Mouse (Mus musculus) lung, embryonic 15.5 days (tissue): ENCODE results near the gene Ankrd24. TPM values are rescaled to one million over a fixed set of nuclear protein-coding genes. Genes with fewer than 3 reads are reported as not detected.
"Not testable (repeated sequence)": the region's sequence is repeated elsewhere in the genome, so short reads cannot be mapped to it uniquely, and the experiment has no call there.

ENCODE experiments used
- ATAC-seq: fragments of 200-750 bp; cut with Nextera tagmentation; 2 replicates; pipeline ENCODE4 v1.8.0; 2017; ENCODE audit warnings: moderate number of reproducible peaks, borderline replicate concordance; ENCODE audit not compliant: low FRiP score, low TSS enrichment; ENCODE audit errors: extremely low read depth
- H3K27ac ChIP-seq: fragments of 300-500 bp; sonication (generic); 2 replicates; pipeline ENCODE4 v1.5.1; 2015; ENCODE audit warnings: moderate library complexity, mild to moderate bottlenecking, inconsistent platforms
- H3K27me3 ChIP-seq: fragments of 300-500 bp; sonication (generic); 2 replicates; pipeline ENCODE4 v1.6.1; 2015; ENCODE audit warnings: inconsistent platforms
- H3K36me3 ChIP-seq: fragments of 300-500 bp; sonication (generic); 2 replicates; pipeline ENCODE4 v1.6.1; 2015; ENCODE audit warnings: inconsistent platforms
- H3K4me1 ChIP-seq: fragments of 300-500 bp; sonication (generic); 2 replicates; pipeline ENCODE4 v1.6.1; 2015; ENCODE audit warnings: inconsistent platforms
- H3K4me2 ChIP-seq: fragments of 300-500 bp; sonication (generic); 2 replicates; pipeline ENCODE4 v1.6.1; 2015; ENCODE audit warnings: inconsistent platforms, mild to moderate bottlenecking, moderate library complexity
- H3K4me3 ChIP-seq: fragments of 300-500 bp; sonication (generic); 2 replicates; pipeline ENCODE4 v1.5.1; 2015; ENCODE audit warnings: mild to moderate bottlenecking, inconsistent platforms
- H3K9ac ChIP-seq: fragments of 300-500 bp; sonication (generic); 2 replicates; pipeline ENCODE4 v1.6.1; 2015; ENCODE audit warnings: inconsistent platforms
- H3K9me3 ChIP-seq: fragments of 300-500 bp; sonication (generic); 2 replicates; pipeline ENCODE4 v1.6.1; 2016; ENCODE audit warnings: inconsistent platforms
- WGBS: fragments of 180-500 bp; shearing (Covaris S2); methylation state at CpG from one replicate; pipeline ENCODE4 v1.1.7; 2015; 5-methylcytosine and 5-hydroxymethylcytosine counted together
- polyA plus RNA-seq: library from polyadenylated mRNA; unstranded; fragments of >200 nt; fragmentation: Nextera tagmentation; extraction: Ambion mirVana; gene quantifications from 2 replicates; pipeline ENCODE4 v1.2.1, GENCODE M21; 2015

Gene Ankrd24
- polyA plus RNA-seq, 1 experiment from 2014 or later: 9.8 TPM

- H3K4me3 ChIP-seq: no peak overlapping the region
- peaks cover 34% of the 10 kb centered on the region for H3K36me3 ChIP-seq
- no peak overlapping the region for H3K4me2 ChIP-seq
- H3K4me1 ChIP-seq: peaks cover 2% of the 10 kb centered on the region
- H3K9ac ChIP-seq: no peak overlapping the region
- H3K27me3 ChIP-seq: no peaks in the 10 kb centered on the region
- H3K27ac ChIP-seq: no peak overlapping the region
- ATAC-seq: no peak
- peaks cover 23% of the 10 kb centered on the region; the same call in 1 of the 2 replicates for H3K9me3 ChIP-seq
- 95% methylated on average over 10 of the region's 10 CpGs for WGBS
These were observed 26.8 kb downstream of the Ankrd24 start for GRCm38 (mm10) chr10:81655178-81655577.

GRCm38 (mm10) chr10:81656174-81656573, 27.8 kb downstream of the Ankrd24 start:
- peaks cover 34% of the 10 kb centered on the region for H3K36me3 ChIP-seq
- no peak overlapping the region for H3K4me2 ChIP-seq
- H3K4me3 ChIP-seq: no peak overlapping the region
- ATAC-seq: no peak
- no peak overlapping the region for H3K9ac ChIP-seq
- no peak overlapping the region for H3K27ac ChIP-seq
- no peaks in the 10 kb centered on the region for H3K27me3 ChIP-seq
- peaks cover 23% of the 10 kb centered on the region; the same call in 1 of the 2 replicates for H3K9me3 ChIP-seq
- WGBS: 94% methylated on average over 2 of the region's 2 CpGs
- no peaks in the 10 kb centered on the region for H3K4me1 ChIP-seq

GRCm38 (mm10) chr10:81687114-81687513, 58.8 kb downstream of the Ankrd24 start:
- WGBS: no CpG with 5 or more reads among the region's 18 CpGs

More at GRCm38 (mm10) chr10:81687114-81687513, 58.8 kb downstream of the Ankrd24 start:
- ATAC-seq, H3K4me2 ChIP-seq, H3K27me3 ChIP-seq, H3K27ac ChIP-seq, H3K9me3 ChIP-seq, H3K36me3 ChIP-seq, H3K9ac ChIP-seq, H3K4me1 ChIP-seq, H3K4me3 ChIP-seq: not testable (repeated sequence)

Other genes with a start within 250 kb of the Ankrd24 start
- 75.9 and 79.8 TPM in 2 replicates for gene Dohh, start 244.1 kb upstream of the Ankrd24 start, polyA plus RNA-seq
- 1.6 and 2.7 TPM in 2 replicates for gene Gm48551, start 244.1 kb upstream of the Ankrd24 start, polyA plus RNA-seq
- gene Gm48552, start 239.5 kb upstream of the Ankrd24 start, polyA plus RNA-seq: 0.45 and 2.3 TPM in 2 replicates
- gene Smim24, start 235.5 kb upstream of the Ankrd24 start, polyA plus RNA-seq: 4.4 TPM in 2 replicates
- gene Nfic, start 172.9 kb upstream of the Ankrd24 start, polyA plus RNA-seq: 86.0 and 87.2 TPM in 2 replicates
- 0.34 and 0.42 TPM in 2 replicates for gene Celf5, start 145.8 kb upstream of the Ankrd24 start, polyA plus RNA-seq
- 81.8 and 82.8 TPM in 2 replicates for gene Ncln, start 132.1 kb upstream of the Ankrd24 start, polyA plus RNA-seq
- gene S1pr4, start 128.4 kb upstream of the Ankrd24 start, polyA plus RNA-seq: 2.5 and 3.6 TPM in 2 replicates
- 1.7 and 1.8 TPM in 2 replicates for gene Gna15, start 104.3 kb upstream of the Ankrd24 start, polyA plus RNA-seq
- gene Gna11, start 83.3 kb upstream of the Ankrd24 start, polyA plus RNA-seq: 72.7 and 74.2 TPM in 2 replicates
- gene Aes, start 69.1 kb upstream of the Ankrd24 start, polyA plus RNA-seq: 662 and 670 TPM in 2 replicates
- gene Tle2, start 54.0 kb upstream of the Ankrd24 start, polyA plus RNA-seq: 39.3 and 49.7 TPM in 2 replicates
- gene Tle6, start 27.5 kb upstream of the Ankrd24 start, polyA plus RNA-seq: 28.1 and 29.3 TPM in 2 replicates
- gene BC025920, start 22.3 kb upstream of the Ankrd24 start, polyA plus RNA-seq: 0.66 and 0.78 TPM in 2 replicates
- 41.1 TPM in 2 replicates for gene Sirt6, start 743 bp upstream of the Ankrd24 start, polyA plus RNA-seq
- 4.3 and 4.7 TPM in 2 replicates for gene Gm10778, start 20.5 kb downstream of the Ankrd24 start, polyA plus RNA-seq
- gene Zfp433, start 76.3 kb downstream of the Ankrd24 start, polyA plus RNA-seq: 17.7 and 18.0 TPM in 2 replicates
- 10.0 and 11.4 TPM in 2 replicates for gene Gm3055, start 142.6 kb downstream of the Ankrd24 start, polyA plus RNA-seq
- gene Gm4767, start 183.6 kb downstream of the Ankrd24 start, polyA plus RNA-seq: 3.5 and 5.2 TPM in 2 replicates
- 9.5 and 10.5 TPM in 2 replicates for gene Gm32687, start 235.4 kb downstream of the Ankrd24 start, polyA plus RNA-seq